Mouse (Mus musculus): ENCODE measurements at regions not wholly inside any gene's neighbourhood (a gene's known extent, or its start where the extent isn't known, plus 50 kb on each side); places are given as distances from the start of the nearest gene placed in this dataset.
A peak's percentile ranks its signal among the peaks of the same experiment; 100 is the strongest.
"Not testable (repeated sequence)": the region's sequence is repeated elsewhere in the genome, so short reads cannot be mapped to it uniquely, and the experiment has no call there.

DNA sequence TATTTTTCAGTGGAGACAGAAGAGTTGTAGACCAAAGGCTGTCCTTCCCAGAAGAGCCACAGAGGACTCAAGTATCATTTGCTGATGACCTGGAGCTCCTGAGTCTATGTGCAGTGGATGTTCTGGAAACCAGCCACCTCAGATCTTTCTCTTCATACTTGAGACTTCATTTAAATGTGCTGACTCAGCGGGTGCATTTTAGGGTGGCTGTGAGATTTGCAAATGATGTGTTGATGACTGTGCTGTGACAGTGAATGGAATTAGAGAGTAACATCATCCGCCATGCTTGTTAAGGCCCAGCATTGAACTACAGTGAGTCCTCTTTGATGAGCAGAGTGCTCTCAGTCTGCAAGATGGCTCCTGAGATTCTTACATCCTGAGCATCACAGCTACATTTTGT is 152.0 kb upstream of the Intu start:
- no peak for DNase-seq (ENCODE audit: low read depth)

GRCm38 (mm10) chr3:40391631-40392030 is 139.5 kb upstream of the Intu start:
- peak; percentile 87 for DNase-seq (ENCODE audit: low read depth)

DNA sequence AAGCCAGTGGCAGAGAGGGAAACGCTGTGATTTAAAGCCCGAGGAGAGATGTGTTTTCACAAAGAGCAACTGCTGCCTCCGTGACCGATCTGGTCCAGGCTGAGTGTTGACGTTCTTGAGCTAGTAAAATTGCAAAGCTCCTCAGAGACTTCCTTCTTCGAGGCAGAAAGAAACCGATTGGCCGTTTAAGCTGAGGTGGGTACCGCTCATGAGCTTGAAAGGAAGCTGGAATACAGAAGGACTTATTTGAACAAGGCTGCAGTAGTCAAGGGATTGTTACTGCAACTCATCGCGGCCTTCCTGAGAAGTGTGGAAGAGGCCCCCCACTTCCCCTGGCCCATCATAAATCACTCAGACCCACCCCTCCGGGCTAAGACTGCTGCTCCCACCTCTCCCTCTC is 132.9 kb upstream of the Intu start:
- no peak for DNase-seq (ENCODE audit: low read depth)

GRCm38 (mm10) chr3:40403402-40403801 is 127.7 kb upstream of the Intu start:
- no peak for DNase-seq (ENCODE audit: low read depth)

GRCm38 (mm10) chr3:40405095-40405948 is 125.8 kb upstream of the Intu start:
- DNase-seq (ENCODE audit: low read depth) = no peak

DNA sequence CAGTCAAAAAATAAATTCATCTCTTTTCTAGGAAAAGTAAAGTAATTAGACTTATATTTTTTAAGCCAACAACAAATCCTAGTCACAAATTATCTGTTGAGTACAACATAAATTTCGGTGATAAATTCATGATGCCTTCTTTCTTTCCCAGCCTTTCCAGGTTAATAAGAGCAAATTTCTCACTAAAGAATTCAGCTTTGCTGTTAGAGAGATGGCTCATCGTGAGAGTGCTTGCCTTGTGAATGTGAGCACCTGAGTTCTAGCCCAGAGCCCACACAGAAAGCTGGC is 125.2 kb upstream of the Intu start:
- no peak for DNase-seq (ENCODE audit: low read depth)

- no peak for DNase-seq (ENCODE audit: low read depth)
Measured at GRCm38 (mm10) chr3:40408921-40409488, 122.1 kb upstream of the Intu start.

- DNase-seq (ENCODE audit: low read depth) = no peak
Measured at GRCm38 (mm10) chr3:40410749-40411310, 120.3 kb upstream of the Intu start.

DNA sequence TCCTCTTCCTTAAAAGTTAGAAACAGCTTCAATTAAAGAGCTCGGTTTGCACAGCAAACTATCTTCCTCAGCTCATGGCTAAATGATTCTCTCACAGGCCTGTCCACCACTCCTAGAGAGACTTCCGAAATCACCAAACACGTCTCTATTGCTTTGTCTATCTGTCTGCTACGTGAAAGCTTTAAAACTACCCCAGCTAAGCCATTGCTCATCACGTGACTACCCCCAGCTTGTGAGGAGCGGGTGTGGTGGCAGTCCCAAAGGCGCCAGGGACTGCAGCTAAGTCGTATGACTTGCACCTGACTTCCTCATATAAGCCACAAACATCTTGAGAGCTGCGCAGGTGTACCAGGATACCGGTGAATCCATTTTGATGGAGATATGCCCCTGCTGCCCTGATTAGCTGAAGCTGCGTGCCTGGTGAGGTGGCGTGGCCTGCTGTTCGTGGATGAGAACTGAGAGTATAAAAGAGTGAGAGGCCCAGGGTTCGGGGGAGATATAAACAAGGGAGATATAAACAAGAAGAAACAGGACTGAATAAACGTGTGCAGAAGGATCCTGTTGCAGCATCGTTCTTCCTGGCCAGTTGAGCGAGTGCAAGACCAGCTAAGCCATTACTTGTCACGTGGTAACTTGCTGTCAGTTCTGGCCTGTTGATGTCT is 105.8 kb upstream of the Intu start:
- not testable (repeated sequence) for DNase-seq (ENCODE audit: low read depth)

DNA sequence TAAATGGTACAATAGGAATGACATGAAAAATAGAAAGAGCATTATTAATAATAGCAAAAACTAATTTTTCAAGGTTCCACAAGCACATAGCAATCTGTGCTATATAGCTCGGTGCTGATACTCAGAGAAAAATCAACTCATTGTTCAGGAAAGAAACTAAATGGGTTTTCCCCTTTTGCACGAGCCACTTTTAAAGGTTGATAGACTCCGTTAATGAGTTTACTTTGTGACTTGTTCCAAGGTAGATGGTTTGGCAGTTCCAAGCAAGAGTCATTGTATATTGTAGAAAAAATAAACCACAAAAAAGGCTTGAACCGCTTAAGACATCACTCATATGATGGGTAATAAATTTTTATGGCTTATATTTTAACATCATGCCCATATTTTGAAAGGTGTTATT is 105.0 kb upstream of the Intu start:
- DNase-seq (ENCODE audit: low read depth) = no peak

DNA sequence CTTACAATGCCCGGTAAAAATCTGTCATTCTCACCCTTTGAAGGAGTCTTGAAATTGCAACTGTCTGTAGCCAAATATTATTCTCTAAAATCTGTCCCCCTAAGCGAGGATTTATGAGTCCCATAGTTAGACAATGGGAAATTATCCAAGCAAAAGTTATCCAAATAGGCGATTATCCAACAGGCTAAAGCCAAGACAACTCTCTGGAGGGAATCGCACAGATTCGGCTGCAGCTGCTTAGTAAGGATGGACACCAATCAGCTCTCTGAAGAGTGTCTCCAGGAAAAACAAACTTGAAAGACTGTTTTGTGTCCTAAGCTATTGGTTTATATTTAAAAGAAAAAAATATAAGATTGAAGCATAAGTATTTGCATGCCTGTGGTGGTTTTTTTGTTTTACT is 103.1 kb upstream of the Intu start:
- DNase-seq (ENCODE audit: low read depth) = peak; percentile 17

GRCm38 (mm10) chr3:40438251-40438650 is 92.8 kb upstream of the Intu start:
- peak; percentile 52 for DNase-seq (ENCODE audit: low read depth)

GRCm38 (mm10) chr3:40441092-40442036 is 89.7 kb upstream of the Intu start:
- no peak for DNase-seq (ENCODE audit: low read depth)

GRCm38 (mm10) chr3:40443788-40444595 is 87.1 kb upstream of the Intu start:
- DNase-seq (ENCODE audit: low read depth) = peak; percentile 90

DNA sequence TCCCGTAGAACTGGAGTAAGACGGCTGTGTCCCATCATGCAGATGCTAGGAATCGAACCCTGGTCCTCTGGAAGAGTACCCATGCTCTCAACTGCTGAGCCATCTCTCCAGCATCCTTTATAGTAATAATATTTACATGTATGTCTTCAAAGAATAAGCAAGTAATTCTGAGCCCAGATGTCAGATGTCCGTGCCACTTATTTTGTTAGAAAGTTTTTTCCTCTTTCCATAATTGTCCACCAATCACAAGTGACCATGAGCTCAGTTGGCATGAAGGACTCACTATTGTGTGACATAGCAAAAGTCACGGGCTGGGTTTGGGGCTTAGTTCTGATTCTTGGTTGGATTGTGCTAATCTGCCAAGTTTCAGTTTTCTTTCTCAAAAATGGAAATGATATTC is 78.1 kb upstream of the Intu start:
- DNase-seq (ENCODE audit: low read depth) = no peak

DNA sequence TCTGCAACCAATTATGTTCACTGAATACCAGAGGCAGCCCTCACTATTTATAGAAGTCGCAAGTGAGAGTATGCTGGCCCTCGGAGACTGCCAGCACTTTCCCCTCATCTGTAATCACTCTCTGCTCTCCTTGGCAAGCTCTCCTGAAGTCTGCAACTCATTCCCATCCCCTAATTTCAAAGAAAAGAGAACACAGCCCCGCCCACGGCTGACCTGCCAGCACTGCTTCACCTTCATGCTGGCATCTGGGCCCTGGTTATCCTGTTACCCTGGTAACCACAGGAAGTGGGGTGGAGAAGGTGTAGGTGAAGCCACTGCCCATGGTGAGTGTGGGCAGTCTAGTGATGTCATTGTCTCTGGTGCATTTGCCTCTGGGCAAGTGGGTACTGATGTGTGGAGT is 77.5 kb upstream of the Intu start:
- DNase-seq (ENCODE audit: low read depth) = peak; percentile 60

DNA sequence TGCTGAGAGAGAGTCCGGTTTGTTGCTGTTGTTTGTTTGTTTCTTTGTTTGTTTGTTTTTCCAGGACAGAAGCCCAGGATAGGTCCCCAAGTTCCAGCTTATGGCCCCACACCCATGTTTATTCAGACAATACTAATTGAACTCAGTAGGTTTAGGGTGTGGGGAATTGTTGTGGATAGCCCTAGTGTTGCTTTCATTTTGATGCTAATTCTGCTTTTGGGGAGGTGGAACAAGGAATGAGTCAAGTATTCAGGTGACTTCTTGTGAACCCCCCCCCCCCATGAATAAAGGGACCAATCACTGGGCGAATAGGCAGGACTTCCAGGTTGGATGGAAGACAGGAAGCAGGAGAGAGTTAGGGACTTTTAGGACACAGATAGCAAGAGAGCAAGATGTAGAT is 75.0 kb upstream of the Intu start:
- DNase-seq (ENCODE audit: low read depth) = no peak

- DNase-seq (ENCODE audit: low read depth) = no peak
Measured at GRCm38 (mm10) chr3:40458490-40458889, 72.6 kb upstream of the Intu start.

DNA sequence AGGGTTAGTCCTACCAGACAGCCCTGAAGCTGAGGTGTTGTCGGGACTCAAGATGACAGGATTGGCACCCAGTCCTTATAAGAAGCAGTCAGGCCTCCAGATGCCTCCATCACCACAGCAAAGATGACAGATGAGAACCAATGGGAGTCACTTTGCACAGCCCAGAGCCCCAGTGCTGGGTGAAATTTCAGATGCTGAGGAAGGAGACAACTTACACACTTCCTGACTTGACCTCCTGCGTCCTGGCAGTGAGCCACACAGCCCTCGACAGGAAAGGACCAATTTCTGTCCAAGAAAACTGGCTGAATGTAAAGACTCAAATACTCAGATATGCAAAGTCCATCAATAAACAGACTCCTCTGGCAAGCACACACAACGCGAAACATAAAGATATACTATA is 67.6 kb upstream of the Intu start:
- DNase-seq (ENCODE audit: low read depth) = no peak

- DNase-seq (ENCODE audit: low read depth) = peak; percentile 54
Measured at GRCm38 (mm10) chr3:40470101-40470500, 61.0 kb upstream of the Intu start.

DNA sequence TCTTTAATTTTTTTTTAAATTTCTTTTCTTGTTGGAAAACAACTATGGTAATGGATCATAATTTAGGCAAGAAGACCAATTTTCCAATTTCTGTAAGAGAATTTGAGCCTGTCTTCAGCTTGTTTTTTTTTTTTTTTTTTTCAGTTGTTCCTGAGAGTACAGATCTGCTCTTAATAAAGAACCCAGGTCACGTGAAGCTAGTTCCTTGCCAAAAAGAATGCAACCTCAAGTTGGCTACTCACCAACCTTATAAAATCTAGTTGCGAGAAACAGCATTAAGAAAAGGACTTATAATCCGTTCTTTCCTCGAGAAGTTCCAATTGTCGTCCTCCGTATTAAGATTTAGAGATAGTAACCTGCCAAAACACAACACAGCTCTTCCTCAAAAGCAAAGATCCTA is 58.3 kb upstream of the Intu start:
- peak; percentile 65 for DNase-seq (ENCODE audit: low read depth)

Measured in NIH3T3 (cell line).